Mouse (Mus musculus): ENCODE data around the gene Trpm7. TPM values are rescaled to one million over a fixed set of nuclear protein-coding genes. Genes with fewer than 3 reads are reported as not detected.
"Not testable (repeated sequence)": the region's sequence is repeated elsewhere in the genome, so short reads cannot be mapped to it uniquely, and the experiment has no call there.

Gene Trpm7
- polyA plus RNA-seq, 1 experiment from 2014 or later, result 45.0 TPM

DNA sequence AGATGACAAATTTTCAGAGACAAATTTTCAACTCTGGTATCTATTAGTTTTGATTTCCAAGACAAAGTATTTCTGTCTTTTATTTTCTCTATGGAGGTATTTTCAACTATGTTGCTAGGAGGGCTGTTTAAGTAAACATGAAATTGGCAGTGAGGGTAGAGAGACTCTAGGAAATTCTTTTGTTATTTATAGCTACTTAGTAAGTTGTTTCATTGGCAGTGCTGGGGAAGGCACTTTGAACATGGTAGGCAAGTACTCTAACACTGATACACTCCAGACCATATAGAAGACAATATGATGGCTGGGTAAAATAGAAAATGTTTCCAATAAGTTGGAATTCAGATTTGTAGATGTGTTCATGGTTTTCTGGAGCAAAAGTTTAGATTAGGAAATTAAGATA, 15.7 kb upstream of the Trpm7 start:
- H3K27ac ChIP-seq (ENCODE audit: low read length), result no peak overlapping the region
- H3K36me3 ChIP-seq (ENCODE audit: control insufficient read depth, insufficient read depth), result no peaks in the 10 kb centered on the region
- H3K4me1 ChIP-seq (replicated peaks; ENCODE audit: control insufficient read depth, insufficient read depth, low read length), result no peaks in the 10 kb centered on the region
- no peak overlapping the region for H3K4me3 ChIP-seq (replicated peaks; ENCODE audit: low read length)
- no peaks in the 10 kb centered on the region for H3K27me3 ChIP-seq (replicated peaks; ENCODE audit: control insufficient read depth, insufficient read depth, low read length)
- no peak overlapping the region for H3K4me2 ChIP-seq (ENCODE audit: low read length)
- no peak for ATAC-seq
- no peaks in the 10 kb centered on the region for H3K9me3 ChIP-seq (ENCODE audit: control insufficient read depth, low read length)
- no peak overlapping the region for H3K9ac ChIP-seq (replicated peaks; ENCODE audit: low read depth, low read length)

DNA sequence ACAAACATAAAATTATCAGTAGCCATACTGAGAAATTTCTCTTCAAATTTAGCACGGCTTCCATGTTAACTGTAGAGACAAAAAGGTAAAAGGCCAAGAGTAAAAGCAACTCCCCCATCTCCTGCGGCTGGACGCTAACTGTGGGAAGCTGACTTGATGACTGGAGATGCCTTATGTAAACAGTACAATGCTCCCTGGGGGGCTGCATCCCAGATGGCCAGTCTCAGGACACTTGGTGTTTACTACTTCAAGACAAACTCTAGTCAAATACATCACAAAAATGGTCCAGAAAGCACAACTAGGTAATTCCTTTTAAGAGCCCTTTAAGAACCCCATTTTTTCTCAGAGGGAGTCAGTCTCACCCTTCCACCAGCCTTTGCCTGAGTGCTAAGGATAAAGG, 11.1 kb upstream of the Trpm7 start:
- Histone ChIP-seq H3K27ac (ENCODE audit: low read length) (no peak overlapping the region), H3K4me2 (ENCODE audit: low read length) (no peak overlapping the region), H3K36me3 (ENCODE audit: control insufficient read depth, insufficient read depth) (no peaks in the 10 kb centered on the region), H3K9ac (replicated peaks; ENCODE audit: low read depth, low read length) (no peak overlapping the region), H3K4me1 (replicated peaks; ENCODE audit: control insufficient read depth, insufficient read depth, low read length) (no peaks in the 10 kb centered on the region), H3K9me3 (ENCODE audit: control insufficient read depth, low read length) (no peaks in the 10 kb centered on the region), H3K27me3 (replicated peaks; ENCODE audit: control insufficient read depth, insufficient read depth, low read length) (no peaks in the 10 kb centered on the region), H3K4me3 (replicated peaks; ENCODE audit: low read length) (no peak overlapping the region)
- ATAC-seq, result no peak
- 79% methylated on average over 3 of the region's 3 CpGs for WGBS

- no peaks in the 10 kb centered on the region for H3K4me1 ChIP-seq (replicated peaks; ENCODE audit: control insufficient read depth, insufficient read depth, low read length)
- ATAC-seq, result no peak
These were observed 9.8 kb upstream of the Trpm7 start for GRCm38 (mm10) chr2:126885871-126886270.

GRCm38 (mm10) chr2:126882711-126883110, 6.7 kb upstream of the Trpm7 start:
- ATAC-seq, result not testable (repeated sequence)
- WGBS, result 65% methylated on average over 2 of the region's 2 CpGs

More at GRCm38 (mm10) chr2:126885871-126886270, 9.8 kb upstream of the Trpm7 start:
- Histone ChIP-seq H3K9ac (replicated peaks; ENCODE audit: low read depth, low read length) (no peak overlapping the region), H3K27ac (ENCODE audit: low read length) (no peak overlapping the region), H3K36me3 (ENCODE audit: control insufficient read depth, insufficient read depth) (no peaks in the 10 kb centered on the region), H3K27me3 (replicated peaks; ENCODE audit: control insufficient read depth, insufficient read depth, low read length) (no peaks in the 10 kb centered on the region), H3K4me2 (ENCODE audit: low read length) (no peak overlapping the region), H3K4me3 (replicated peaks; ENCODE audit: low read length) (no peak overlapping the region), H3K9me3 (ENCODE audit: control insufficient read depth, low read length) (no peaks in the 10 kb centered on the region)
- 86% methylated on average over 2 of the region's 2 CpGs for WGBS

GRCm38 (mm10) chr2:126877991-126878390, 2.0 kb upstream of the Trpm7 start:
- peaks cover 16% of the 10 kb centered on the region for H3K4me1 ChIP-seq (replicated peaks; ENCODE audit: control insufficient read depth, insufficient read depth, low read length)
- ATAC-seq, result no peak
- H3K9me3 ChIP-seq (ENCODE audit: control insufficient read depth, low read length), result no peaks in the 10 kb centered on the region
- no peak overlapping the region for H3K27ac ChIP-seq (ENCODE audit: low read length)
- H3K27me3 ChIP-seq (replicated peaks; ENCODE audit: control insufficient read depth, insufficient read depth, low read length), result no peaks in the 10 kb centered on the region
- no peaks in the 10 kb centered on the region for H3K36me3 ChIP-seq (ENCODE audit: control insufficient read depth, insufficient read depth)
- no peak overlapping the region for H3K4me3 ChIP-seq (replicated peaks; ENCODE audit: low read length)
- H3K4me2 ChIP-seq (ENCODE audit: low read length), result no peak overlapping the region
- 96% methylated on average over 1 of the region's 1 CpGs for WGBS
- H3K9ac ChIP-seq (replicated peaks; ENCODE audit: low read depth, low read length), result no peak overlapping the region

More at GRCm38 (mm10) chr2:126882711-126883110, 6.7 kb upstream of the Trpm7 start:
- not testable (repeated sequence) for H3K4me3 ChIP-seq (replicated peaks; ENCODE audit: low read length); H3K36me3 ChIP-seq (ENCODE audit: control insufficient read depth, insufficient read depth); H3K27me3 ChIP-seq (replicated peaks; ENCODE audit: control insufficient read depth, insufficient read depth, low read length); H3K4me1 ChIP-seq (replicated peaks; ENCODE audit: control insufficient read depth, insufficient read depth, low read length); H3K9me3 ChIP-seq (ENCODE audit: control insufficient read depth, low read length); H3K9ac ChIP-seq (replicated peaks; ENCODE audit: low read depth, low read length); H3K4me2 ChIP-seq (ENCODE audit: low read length); H3K27ac ChIP-seq (ENCODE audit: low read length)

GRCm38 (mm10) chr2:126875516-126875835, 554 bp downstream of the Trpm7 start:
- Histone ChIP-seq H3K4me3 (replicated peaks; ENCODE audit: low read length) (peak overlapping the region; percentile 63), H3K27ac (ENCODE audit: low read length) (peak overlapping the region; percentile 96), H3K4me2 (ENCODE audit: low read length) (peak overlapping the region; percentile 89), H3K27me3 (replicated peaks; ENCODE audit: control insufficient read depth, insufficient read depth, low read length) (no peaks in the 10 kb centered on the region), H3K9me3 (ENCODE audit: control insufficient read depth, low read length) (no peaks in the 10 kb centered on the region), H3K9ac (replicated peaks; ENCODE audit: low read depth, low read length) (peak overlapping the region; percentile 82), H3K4me1 (replicated peaks; ENCODE audit: control insufficient read depth, insufficient read depth, low read length) (peaks cover 16% of the 10 kb centered on the region), H3K36me3 (ENCODE audit: control insufficient read depth, insufficient read depth) (no peaks in the 10 kb centered on the region)
- ATAC-seq, result peak; percentile 67
- WGBS, result under 1% methylated on average over 18 of the region's 18 CpGs

GRCm38 (mm10) chr2:126874809-126875515, 1.1 kb downstream of the Trpm7 start:
- H3K27me3 ChIP-seq (replicated peaks; ENCODE audit: control insufficient read depth, insufficient read depth, low read length), result no peaks in the 10 kb centered on the region
- H3K9ac ChIP-seq (replicated peaks; ENCODE audit: low read depth, low read length), result peak overlapping the region; percentile 82
- peak overlapping the region; percentile 96 for H3K27ac ChIP-seq (ENCODE audit: low read length)
- peak overlapping the region; percentile 63 for H3K4me3 ChIP-seq (replicated peaks; ENCODE audit: low read length)
- no peak for ATAC-seq
- peaks cover 16% of the 10 kb centered on the region for H3K4me1 ChIP-seq (replicated peaks; ENCODE audit: control insufficient read depth, insufficient read depth, low read length)
- no peaks in the 10 kb centered on the region for H3K9me3 ChIP-seq (ENCODE audit: control insufficient read depth, low read length)
- WGBS, result 23% methylated on average over 13 of the region's 13 CpGs
- no peaks in the 10 kb centered on the region for H3K36me3 ChIP-seq (ENCODE audit: control insufficient read depth, insufficient read depth)
- peak overlapping the region; percentile 89 for H3K4me2 ChIP-seq (ENCODE audit: low read length)

DNA sequence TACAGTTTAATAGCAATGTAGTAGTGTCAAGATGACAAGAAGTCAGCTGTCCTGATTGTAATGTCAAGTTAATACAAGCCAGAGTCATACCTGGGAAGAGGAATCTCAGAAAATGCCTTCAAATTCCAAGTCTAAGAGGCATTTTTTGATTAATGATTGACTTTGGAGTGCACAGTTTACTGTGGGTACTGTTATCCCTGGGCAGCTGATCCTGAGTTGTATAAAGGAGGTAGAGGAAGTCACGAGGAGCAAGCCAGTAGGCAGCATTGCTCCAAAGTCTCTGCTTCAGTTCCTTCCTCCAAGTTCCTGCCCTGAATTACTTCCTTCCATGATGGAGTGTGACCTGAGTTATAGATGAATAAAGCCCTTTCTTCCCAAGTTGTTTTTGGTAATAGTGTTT, 9.7 kb downstream of the Trpm7 start:
- Histone ChIP-seq H3K4me3 (replicated peaks; ENCODE audit: low read length) (no peak overlapping the region), H3K4me1 (replicated peaks; ENCODE audit: control insufficient read depth, insufficient read depth, low read length) (no peaks in the 10 kb centered on the region), H3K9ac (replicated peaks; ENCODE audit: low read depth, low read length) (no peak overlapping the region), H3K4me2 (ENCODE audit: low read length) (no peak overlapping the region), H3K27ac (ENCODE audit: low read length) (no peak overlapping the region), H3K9me3 (ENCODE audit: control insufficient read depth, low read length) (no peaks in the 10 kb centered on the region), H3K36me3 (ENCODE audit: control insufficient read depth, insufficient read depth) (no peaks in the 10 kb centered on the region), H3K27me3 (replicated peaks; ENCODE audit: control insufficient read depth, insufficient read depth, low read length) (no peaks in the 10 kb centered on the region)
- 94% methylated on average over 1 of the region's 1 CpGs for WGBS
- no peak for ATAC-seq

GRCm38 (mm10) chr2:126865501-126866199, 10.4 kb downstream of the Trpm7 start:
- WGBS, result 92% methylated on average over 10 of the region's 10 CpGs
- Histone ChIP-seq H3K4me3 (replicated peaks; ENCODE audit: low read length) (no peak overlapping the region), H3K9ac (replicated peaks; ENCODE audit: low read depth, low read length) (no peak overlapping the region), H3K27ac (ENCODE audit: low read length) (no peak overlapping the region), H3K36me3 (ENCODE audit: control insufficient read depth, insufficient read depth) (no peaks in the 10 kb centered on the region), H3K9me3 (ENCODE audit: control insufficient read depth, low read length) (no peaks in the 10 kb centered on the region), H3K4me1 (replicated peaks; ENCODE audit: control insufficient read depth, insufficient read depth, low read length) (no peaks in the 10 kb centered on the region), H3K4me2 (ENCODE audit: low read length) (no peak overlapping the region), H3K27me3 (replicated peaks; ENCODE audit: control insufficient read depth, insufficient read depth, low read length) (no peaks in the 10 kb centered on the region)
- ATAC-seq, result no peak
